Mouse (Mus musculus): ENCODE data around the gene Fam49a. TPM values are rescaled to one million over a fixed set of nuclear protein-coding genes. Genes with fewer than 3 reads are reported as not detected.

Gene Fam49a
- polyA plus RNA-seq, 1 experiment from 2014 or later = 27.8 TPM

DNA sequence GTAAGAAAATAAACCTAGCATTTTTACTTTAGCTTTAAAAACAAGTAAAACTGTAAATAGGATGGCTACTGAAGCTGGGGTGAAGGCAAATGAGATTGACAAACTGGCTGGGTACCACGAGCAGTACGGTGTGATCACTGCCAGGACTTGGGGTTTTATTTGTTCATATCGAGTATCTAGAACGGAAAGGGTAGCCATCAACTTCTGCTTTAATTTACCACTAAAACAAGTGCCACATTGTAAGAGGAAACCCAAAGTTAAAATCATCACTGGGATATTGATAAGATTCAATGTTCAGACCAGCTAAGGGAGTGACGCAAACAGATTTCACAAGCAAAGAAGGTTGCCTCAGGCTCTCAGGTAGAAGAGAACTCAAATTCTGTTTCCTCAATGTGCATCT, 98.0 kb downstream of the Fam49a start:
- no peak for ATAC-seq (ENCODE audit: extremely low read depth, insufficient number of reproducible peaks, low FRiP score, low TSS enrichment)
- no peak overlapping the region for H3K4me3 ChIP-seq
- 88% methylated on average over 5 of the region's 5 CpGs for WGBS

DNA sequence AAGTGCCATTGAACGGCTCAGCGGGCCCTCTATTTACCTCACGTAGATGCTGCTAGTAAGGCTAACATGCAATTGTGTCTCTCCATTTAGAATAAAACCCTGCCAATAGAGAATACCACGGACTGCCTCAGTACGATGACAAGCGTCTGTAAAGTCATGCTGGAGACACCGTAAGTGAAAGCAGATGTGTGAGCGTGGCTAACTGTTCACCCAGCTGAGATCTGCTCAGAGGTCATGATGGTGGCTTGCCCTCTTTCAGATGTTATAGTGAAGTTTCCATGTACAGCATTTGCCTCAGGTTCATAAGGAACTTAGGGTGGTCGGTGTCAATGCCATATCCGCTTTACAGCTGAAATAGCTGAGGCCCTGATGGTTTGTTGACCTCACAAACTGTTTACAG, 100.4 kb downstream of the Fam49a start:
- no peak for ATAC-seq (ENCODE audit: extremely low read depth, insufficient number of reproducible peaks, low FRiP score, low TSS enrichment)
- WGBS = 89% methylated on average over 10 of the region's 10 CpGs
- no peak overlapping the region for H3K4me3 ChIP-seq
- no peaks in the 10 kb centered on the region for H3K9me3 ChIP-seq
- peaks cover 3% of the 10 kb centered on the region; the same call in 1 of the 2 replicates for H3K4me1 ChIP-seq
- H3K27ac ChIP-seq (replicated peaks) = no peak overlapping the region
- H3K9ac ChIP-seq = no peak overlapping the region
- no peaks in the 10 kb centered on the region for H3K27me3 ChIP-seq (replicated peaks)
- peaks cover 73% of the 10 kb centered on the region for H3K36me3 ChIP-seq
- H3K4me2 ChIP-seq = no peak overlapping the region

More for the DNA sequence above, 98.0 kb downstream of the Fam49a start:
- Histone ChIP-seq H3K4me2 (no peak overlapping the region), H3K4me1 (peaks cover 22% of the 10 kb centered on the region), H3K9ac (no peak overlapping the region), H3K9me3 (no peaks in the 10 kb centered on the region), H3K27me3 (replicated peaks) (no peaks in the 10 kb centered on the region), H3K27ac (replicated peaks) (no peak overlapping the region), H3K36me3 (peaks cover 51% of the 10 kb centered on the region)

DNA sequence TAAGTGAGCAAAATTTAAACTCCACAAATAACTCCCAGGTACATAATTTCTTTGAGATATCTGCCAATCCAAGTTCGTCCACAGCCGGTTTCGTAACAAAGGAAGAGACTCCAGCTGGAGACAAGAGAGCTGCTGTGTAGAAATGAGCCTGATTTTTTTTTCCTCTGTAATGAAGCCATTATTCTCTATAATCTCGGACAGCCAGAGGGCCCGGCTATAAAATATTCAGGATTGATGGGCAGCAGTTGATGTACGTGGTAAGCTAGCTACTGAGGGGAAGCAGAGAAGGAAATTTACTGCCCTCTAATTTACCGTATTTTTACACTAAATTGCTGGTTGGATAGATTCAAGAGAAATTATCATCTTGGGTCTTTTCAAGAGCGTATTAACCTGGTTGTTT, 102.3 kb downstream of the Fam49a start:
- Histone ChIP-seq H3K36me3 (peaks cover 72% of the 10 kb centered on the region), H3K4me1 (no peaks in the 10 kb centered on the region), H3K27me3 (replicated peaks) (no peaks in the 10 kb centered on the region), H3K4me2 (no peak overlapping the region), H3K27ac (replicated peaks) (no peak overlapping the region), H3K9ac (no peak overlapping the region), H3K9me3 (no peaks in the 10 kb centered on the region), H3K4me3 (no peak overlapping the region)
- ATAC-seq (ENCODE audit: extremely low read depth, insufficient number of reproducible peaks, low FRiP score, low TSS enrichment) = no peak
- 85% methylated on average over 8 of the region's 8 CpGs for WGBS

DNA sequence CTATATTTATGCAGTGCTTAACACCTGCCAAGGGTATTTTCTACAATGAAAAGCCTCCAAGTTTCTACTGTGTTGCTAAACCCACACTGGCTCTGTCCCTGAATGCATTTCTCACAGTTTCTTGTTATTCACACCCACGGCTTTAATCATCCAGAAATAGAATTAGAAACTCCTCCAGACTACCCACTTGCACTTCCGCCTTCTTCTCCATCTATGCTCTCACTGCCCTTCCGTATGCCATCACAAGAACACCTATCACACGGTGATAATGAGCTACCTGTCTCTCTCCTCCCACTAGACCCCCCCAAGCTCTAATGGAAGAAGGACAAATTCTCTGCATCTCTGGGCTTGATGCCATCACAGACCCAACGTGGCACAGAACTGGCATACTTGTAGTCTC, 105.5 kb downstream of the Fam49a start:
- H3K9ac ChIP-seq = no peak overlapping the region
- no peak overlapping the region for H3K4me3 ChIP-seq
- WGBS = 71% methylated on average over 5 of the region's 5 CpGs
- no peaks in the 10 kb centered on the region for H3K9me3 ChIP-seq
- H3K27me3 ChIP-seq (replicated peaks) = no peaks in the 10 kb centered on the region
- H3K4me2 ChIP-seq = no peak overlapping the region
- H3K36me3 ChIP-seq = peaks cover 75% of the 10 kb centered on the region
- no peak overlapping the region for H3K27ac ChIP-seq (replicated peaks)
- ATAC-seq (ENCODE audit: extremely low read depth, insufficient number of reproducible peaks, low FRiP score, low TSS enrichment) = no peak
- no peaks in the 10 kb centered on the region for H3K4me1 ChIP-seq

DNA sequence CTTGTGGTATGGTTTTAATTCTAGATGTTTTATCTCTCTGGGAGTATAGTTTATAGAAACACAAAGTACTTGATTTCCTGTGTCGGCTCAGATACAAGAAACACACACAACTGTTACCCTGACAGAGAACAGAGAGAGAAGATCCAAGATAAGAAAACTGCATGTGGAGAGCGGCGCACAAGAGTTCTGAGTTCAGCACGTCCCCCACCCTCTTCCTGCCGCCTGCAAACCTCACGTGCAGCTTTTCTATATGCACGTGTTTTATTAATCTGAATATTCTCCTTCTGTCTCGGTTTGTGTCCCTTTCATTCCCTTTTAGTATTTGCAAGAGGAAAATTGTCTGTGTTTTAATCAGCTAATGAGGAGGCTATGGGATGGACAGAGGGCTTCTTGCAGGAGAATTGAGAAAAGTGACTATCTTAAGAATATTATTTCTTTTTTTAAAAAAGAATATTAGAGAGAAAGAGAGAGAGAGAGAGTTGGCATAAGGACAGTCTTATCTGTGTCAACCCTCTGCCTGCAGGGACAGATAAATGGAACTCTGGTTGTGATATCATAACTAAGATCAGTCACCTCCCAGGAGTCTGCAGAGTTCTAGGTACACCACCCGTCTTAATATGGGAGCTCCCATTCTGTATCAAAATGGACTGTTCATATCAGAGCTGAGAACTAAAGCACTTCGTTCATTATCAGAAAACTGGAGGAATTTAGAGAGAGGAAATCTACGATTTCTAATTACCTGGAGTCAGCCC, 111.3 kb downstream of the Fam49a start:
- WGBS = 70% methylated on average over 11 of the region's 11 CpGs
- Histone ChIP-seq H3K4me3 (no peak overlapping the region), H3K27me3 (replicated peaks) (no peaks in the 10 kb centered on the region), H3K9me3 (no peaks in the 10 kb centered on the region), H3K27ac (replicated peaks) (no peak overlapping the region), H3K4me1 (no peaks in the 10 kb centered on the region), H3K36me3 (peaks cover 48% of the 10 kb centered on the region), H3K9ac (no peak overlapping the region), H3K4me2 (no peak overlapping the region)
- no peak for ATAC-seq (ENCODE audit: extremely low read depth, insufficient number of reproducible peaks, low FRiP score, low TSS enrichment)

DNA sequence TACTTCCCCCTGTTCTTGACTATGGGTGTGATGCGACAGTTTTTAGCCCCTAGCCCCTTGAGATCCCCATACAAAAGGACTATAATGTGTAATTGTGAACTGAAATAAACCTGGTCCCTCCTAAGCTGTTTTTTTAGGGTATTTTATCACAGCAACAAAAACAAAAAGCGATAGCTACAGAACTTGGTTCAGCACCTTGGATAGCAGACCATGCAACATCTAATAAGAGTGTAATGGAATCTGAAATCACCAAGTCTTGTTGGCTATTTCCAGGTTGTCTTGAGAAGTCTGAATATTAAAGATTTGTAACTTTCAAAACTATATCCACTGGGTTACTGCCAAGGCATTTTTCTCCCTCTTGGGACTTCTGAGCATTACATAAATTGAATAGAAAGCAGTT, 117.1 kb downstream of the Fam49a start:
- no peaks in the 10 kb centered on the region for H3K9me3 ChIP-seq
- H3K4me2 ChIP-seq = no peak overlapping the region
- no peak overlapping the region for H3K27ac ChIP-seq (replicated peaks)
- H3K4me3 ChIP-seq = no peak overlapping the region
- no peak for ATAC-seq (ENCODE audit: extremely low read depth, insufficient number of reproducible peaks, low FRiP score, low TSS enrichment)
- H3K9ac ChIP-seq = no peak overlapping the region
- H3K27me3 ChIP-seq (replicated peaks) = no peaks in the 10 kb centered on the region
- no peaks in the 10 kb centered on the region for H3K4me1 ChIP-seq
- peaks cover 6% of the 10 kb centered on the region for H3K36me3 ChIP-seq
- 45% methylated on average over 2 of the region's 2 CpGs for WGBS

DNA sequence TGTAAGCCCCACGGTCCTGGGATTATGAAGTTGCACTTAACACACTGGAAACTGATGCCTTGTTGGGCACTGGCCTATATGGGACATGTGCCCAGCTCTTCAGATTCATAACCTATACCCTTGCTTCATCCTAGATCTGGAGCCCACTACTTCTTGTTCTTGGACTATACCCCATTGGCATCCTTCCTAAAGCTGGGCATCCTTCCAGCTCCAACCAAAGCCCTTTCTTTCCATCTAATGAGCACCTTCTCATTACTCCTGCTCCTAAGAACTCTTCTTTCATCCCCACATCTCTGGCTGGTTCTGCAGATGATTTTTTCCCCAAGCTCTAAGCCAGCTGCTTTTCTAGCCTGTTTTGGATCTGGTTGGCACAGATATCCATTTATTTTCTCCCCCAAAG, 127.3 kb downstream of the Fam49a start:
- ATAC-seq (ENCODE audit: extremely low read depth, insufficient number of reproducible peaks, low FRiP score, low TSS enrichment) = no peak
- Histone ChIP-seq H3K27me3 (replicated peaks) (no peaks in the 10 kb centered on the region), H3K4me1 (peaks cover 8% of the 10 kb centered on the region), H3K9me3 (no peaks in the 10 kb centered on the region), H3K27ac (replicated peaks) (no peak overlapping the region), H3K36me3 (no peaks in the 10 kb centered on the region), H3K9ac (no peak overlapping the region), H3K4me2 (no peak overlapping the region), H3K4me3 (no peak overlapping the region)
- 58% methylated on average over 1 of the region's 1 CpGs for WGBS

DNA sequence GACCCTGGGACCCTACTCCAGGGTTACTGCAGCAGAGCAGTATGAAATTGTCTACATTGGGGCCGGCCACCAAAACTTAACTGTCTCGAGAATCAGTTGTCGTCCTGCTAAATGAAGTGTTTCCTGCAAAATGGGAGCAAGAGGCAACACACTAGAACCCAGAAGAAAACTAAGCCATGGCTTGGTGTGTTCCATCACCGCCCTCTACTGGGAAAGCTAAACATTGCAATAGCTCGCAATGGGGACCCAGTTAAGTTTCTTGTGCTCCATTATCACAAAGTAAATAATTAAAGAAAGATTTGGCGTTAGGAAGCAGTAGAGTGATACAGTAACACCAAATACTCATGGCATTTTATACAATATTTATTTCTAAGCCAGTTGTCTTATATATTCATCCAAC, 134.3 kb downstream of the Fam49a start:
- Histone ChIP-seq H3K27ac (replicated peaks) (no peak overlapping the region), H3K36me3 (no peaks in the 10 kb centered on the region), H3K27me3 (replicated peaks) (no peaks in the 10 kb centered on the region), H3K4me2 (no peak overlapping the region), H3K4me3 (no peak overlapping the region), H3K9me3 (no peaks in the 10 kb centered on the region), H3K9ac (no peak overlapping the region), H3K4me1 (peaks cover 18% of the 10 kb centered on the region)
- ATAC-seq (ENCODE audit: extremely low read depth, insufficient number of reproducible peaks, low FRiP score, low TSS enrichment) = no peak
- WGBS = 10% methylated on average over 6 of the region's 6 CpGs

DNA sequence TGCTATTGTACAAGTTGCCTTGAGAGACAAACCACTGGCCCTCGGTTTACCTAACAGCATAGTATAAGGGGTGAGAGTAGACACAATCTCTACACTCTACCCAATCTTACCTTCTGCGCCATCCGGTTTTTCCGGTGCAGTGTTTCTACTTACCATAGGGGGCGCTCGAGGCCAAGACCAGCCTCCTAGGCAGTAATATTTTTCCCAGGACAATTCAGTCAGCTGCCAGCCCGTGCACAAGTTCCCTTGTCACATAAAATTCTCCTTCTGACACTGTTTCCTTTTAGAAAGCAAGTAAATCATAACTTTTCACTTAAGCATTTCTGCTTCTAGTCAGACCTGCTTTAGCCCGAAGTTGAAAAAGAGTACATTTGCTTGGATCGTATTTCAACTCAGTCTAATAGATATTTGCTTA, 139.1 kb downstream of the Fam49a start:
- 34% methylated on average over 9 of the region's 9 CpGs for WGBS
- H3K4me1 ChIP-seq = peaks cover 35% of the 10 kb centered on the region
- 0 out of 2 replicates have a peak overlapping the region, but pooled peaks have one; percentile 17 for H3K9ac ChIP-seq
- peak overlapping the region; percentile 79 for H3K27ac ChIP-seq (replicated peaks)
- H3K27me3 ChIP-seq (replicated peaks) = no peaks in the 10 kb centered on the region
- peak overlapping the region; percentile 34 for H3K4me3 ChIP-seq
- H3K36me3 ChIP-seq = no peaks in the 10 kb centered on the region
- no peaks in the 10 kb centered on the region for H3K9me3 ChIP-seq
- peak overlapping the region; percentile 59 for H3K4me2 ChIP-seq
- no peak; the same call in 1 of the 2 replicates for ATAC-seq (ENCODE audit: extremely low read depth, insufficient number of reproducible peaks, low FRiP score, low TSS enrichment)

DNA sequence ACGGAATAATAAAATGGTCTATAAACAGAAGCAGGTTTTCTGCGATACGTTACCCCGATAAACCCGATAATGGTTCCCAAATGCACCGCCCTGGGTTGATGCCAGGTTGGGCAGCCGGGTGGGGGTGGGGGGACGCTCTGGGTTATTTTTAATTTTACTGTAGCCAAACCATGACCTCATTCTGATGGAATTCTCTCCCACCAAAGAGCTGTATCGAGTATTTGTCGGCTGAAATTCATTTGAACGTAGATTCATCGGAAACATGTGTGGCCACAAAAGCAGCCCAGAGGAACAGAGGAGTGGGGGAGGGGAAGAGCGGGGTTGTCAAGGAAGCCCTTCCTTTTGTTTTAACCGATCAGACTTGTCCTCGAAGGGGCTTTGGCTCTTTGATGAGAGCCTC, 139.6 kb downstream of the Fam49a start:
- Histone ChIP-seq H3K9me3 (no peaks in the 10 kb centered on the region), H3K27ac (replicated peaks) (peak overlapping the region; percentile 79), H3K36me3 (no peaks in the 10 kb centered on the region), H3K27me3 (replicated peaks) (no peaks in the 10 kb centered on the region), H3K4me3 (peak overlapping the region; percentile 34), H3K9ac (peak overlapping the region; percentile 17; the same call in 1 of the 2 replicates), H3K4me1 (peaks cover 38% of the 10 kb centered on the region), H3K4me2 (peak overlapping the region; percentile 59)
- WGBS = 19% methylated on average over 15 of the region's 15 CpGs
- no peak for ATAC-seq (ENCODE audit: extremely low read depth, insufficient number of reproducible peaks, low FRiP score, low TSS enrichment)

DNA sequence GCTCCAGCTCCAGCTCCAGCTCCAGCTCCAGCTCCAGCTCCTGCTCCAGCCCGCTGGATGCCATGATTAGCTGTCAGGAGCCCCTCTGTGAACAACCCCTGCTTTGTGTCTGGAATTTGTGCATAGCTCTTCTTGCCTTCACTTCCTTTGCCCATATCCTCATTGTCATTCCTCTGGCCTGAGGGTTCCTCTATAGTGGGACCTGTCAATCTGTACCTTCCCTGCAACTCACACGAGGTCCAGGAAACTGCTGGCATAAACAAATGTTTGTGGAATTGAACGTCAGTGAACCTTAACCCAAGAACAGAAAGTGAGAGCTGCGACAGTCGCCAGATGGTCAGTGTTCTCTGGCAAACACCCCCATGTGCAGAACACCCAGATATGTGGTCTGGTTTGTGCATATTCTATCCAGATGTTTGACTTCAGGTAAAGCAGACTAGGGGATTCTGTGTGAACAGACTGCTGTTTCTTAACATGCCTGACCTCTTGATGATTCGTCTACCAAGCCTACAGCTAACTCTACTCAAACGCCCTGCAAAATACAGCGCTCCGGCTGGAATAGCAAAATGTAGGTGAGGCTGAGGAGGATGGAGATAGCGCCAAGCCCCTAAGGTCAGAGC, 143.7 kb downstream of the Fam49a start:
- H3K27ac ChIP-seq (replicated peaks) = peak overlapping the region; percentile 56
- H3K9me3 ChIP-seq = no peaks in the 10 kb centered on the region
- no peak overlapping the region for H3K9ac ChIP-seq
- WGBS = 51% methylated on average over 10 of the region's 10 CpGs
- no peak for ATAC-seq (ENCODE audit: extremely low read depth, insufficient number of reproducible peaks, low FRiP score, low TSS enrichment)
- no peaks in the 10 kb centered on the region for H3K27me3 ChIP-seq (replicated peaks)
- H3K4me1 ChIP-seq = peaks cover 38% of the 10 kb centered on the region
- peak overlapping the region; percentile 43 for H3K4me2 ChIP-seq
- no peak overlapping the region for H3K4me3 ChIP-seq
- no peaks in the 10 kb centered on the region for H3K36me3 ChIP-seq

DNA sequence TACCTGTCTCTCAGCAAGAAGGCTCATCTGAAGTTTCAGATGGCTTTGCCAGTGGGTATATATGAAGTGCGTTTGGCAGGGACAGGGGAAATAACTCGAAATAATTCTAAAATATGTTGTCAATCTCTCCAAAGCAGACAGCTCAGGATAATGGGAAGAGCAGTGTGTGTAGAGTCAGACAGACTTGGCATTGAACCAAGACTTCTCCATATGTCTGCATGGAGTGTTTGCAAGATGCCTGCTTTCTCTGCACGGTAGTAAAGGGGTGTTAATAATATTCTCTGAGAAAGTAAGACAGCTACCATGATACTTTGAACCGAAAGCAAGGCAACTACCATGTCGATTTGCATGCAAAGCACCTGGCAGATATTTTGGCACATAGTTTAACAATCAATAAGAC, 147.1 kb downstream of the Fam49a start:
- H3K4me3 ChIP-seq = no peak overlapping the region

More for the DNA sequence above, 147.1 kb downstream of the Fam49a start:
- no peak overlapping the region for H3K9ac ChIP-seq
- WGBS = 60% methylated on average over 5 of the region's 5 CpGs
- H3K27me3 ChIP-seq (replicated peaks) = no peaks in the 10 kb centered on the region
- ATAC-seq (ENCODE audit: extremely low read depth, insufficient number of reproducible peaks, low FRiP score, low TSS enrichment) = no peak
- H3K9me3 ChIP-seq = no peaks in the 10 kb centered on the region
- no peak overlapping the region for H3K4me2 ChIP-seq
- H3K36me3 ChIP-seq = no peaks in the 10 kb centered on the region
- H3K4me1 ChIP-seq = peaks cover 20% of the 10 kb centered on the region
- no peak overlapping the region for H3K27ac ChIP-seq (replicated peaks)

Data from heart, embryonic 13.5 days (tissue).